Mouse (Mus musculus) ES-E14 (cell line): ENCODE measurements at regions not wholly inside any gene's neighbourhood (a gene's known extent, or its start where the extent isn't known, plus 50 kb on each side); places are given as distances from the start of the nearest gene placed in this dataset.

Experiments
- DNase-seq: peaks from one replicate; pipeline ENCODE4 v3.0.0-alpha.2; 2013; ENCODE audit warnings: low read depth, low spot score
- H3K27ac ChIP-seq: 2 replicates; pipeline ENCODE4 v1.5.1; 2012; ENCODE audit warnings: low read depth, mild to moderate bottlenecking, low read length, moderate library complexity, mixed read lengths; ENCODE audit not compliant: poor library complexity, insufficient read depth, severe bottlenecking
- H3K36me3 ChIP-seq: 2 replicates; pipeline ENCODE4 v1.6.1; 2012; ENCODE audit warnings: mild to moderate bottlenecking, low read length, moderate library complexity, mixed read lengths; ENCODE audit not compliant: control insufficient read depth, poor library complexity, insufficient read depth, severe bottlenecking
- H3K4me1 ChIP-seq, 2 experiments: fragments of 150-350 bp in 1 of 2; sonication (generic) in 1 of 2; 2 replicates each; pipeline ENCODE4 v1.6.1; 2012; ENCODE audit warnings: low read length in 2 of 2, mild to moderate bottlenecking in 1 of 2, mixed read lengths in 1 of 2; ENCODE audit not compliant: control insufficient read depth in 2 of 2, insufficient read depth in 2 of 2, poor library complexity in 1 of 2
- H3K4me3 ChIP-seq, 2 experiments: fragments of 150-350 bp in 1 of 2; sonication (generic) in 1 of 2; 2 replicates each; pipeline ENCODE4 v1.5.1; 2012; ENCODE audit warnings: low read length in 2 of 2, low read depth in 1 of 2, mild to moderate bottlenecking in 1 of 2, mixed read lengths in 1 of 2; ENCODE audit not compliant: insufficient read depth in 1 of 2, poor library complexity in 1 of 2, severe bottlenecking in 1 of 2
- H3K9ac ChIP-seq: 2 replicates; pipeline ENCODE4 v1.6.1; 2012; ENCODE audit warnings: low read depth, mild to moderate bottlenecking, low read length, mixed read lengths; ENCODE audit not compliant: poor library complexity, insufficient read depth, severe bottlenecking
- H3K9me3 ChIP-seq: fragments of 150-350 bp; sonication (generic); 2 replicates; pipeline ENCODE4 v1.6.1; 2012; ENCODE audit warnings: low read depth, mild to moderate bottlenecking, low read length; ENCODE audit not compliant: control insufficient read depth, insufficient read depth
- CHD2 ChIP-seq: IDR thresholded peaks from 2 replicates; pipeline ENCODE4 v1.6.1; 2014; ENCODE audit warnings: mild to moderate bottlenecking, low read depth, low read length, inconsistent platforms
- HCFC1 ChIP-seq: IDR thresholded peaks from 2 replicates; pipeline ENCODE4 v1.6.1; 2012; ENCODE audit warnings: low read length, inconsistent platforms, borderline replicate concordance; ENCODE audit not compliant: insufficient read depth
- MAFK ChIP-seq: IDR thresholded peaks from 2 replicates; pipeline ENCODE4 v1.6.1; 2014; ENCODE audit warnings: mild to moderate bottlenecking, low read depth, low read length, inconsistent platforms; ENCODE audit not compliant: insufficient read depth
- ZC3H11A ChIP-seq: IDR thresholded peaks from 2 replicates; pipeline ENCODE4 v1.6.1; 2012; ENCODE audit warnings: low read depth, mild to moderate bottlenecking, inconsistent platforms, low read length, borderline replicate concordance
- ZNF384 ChIP-seq: IDR thresholded peaks from 2 replicates; pipeline ENCODE4 v1.6.1; 2012; ENCODE audit warnings: low read depth, low read length, inconsistent platforms
- in situ Hi-C, 2 experiments: fragments of 600-800 bp; cut with MboI; formaldehyde crosslinking; loops; one replicate each; pipeline ENCODE4 v1.15.1; 2025; ENCODE audit warnings: low sequenced_read_pairs in 2 of 2, inconsistent platforms in 1 of 2; ENCODE audit not compliant: unreplicated experiment in 2 of 2

DNA sequence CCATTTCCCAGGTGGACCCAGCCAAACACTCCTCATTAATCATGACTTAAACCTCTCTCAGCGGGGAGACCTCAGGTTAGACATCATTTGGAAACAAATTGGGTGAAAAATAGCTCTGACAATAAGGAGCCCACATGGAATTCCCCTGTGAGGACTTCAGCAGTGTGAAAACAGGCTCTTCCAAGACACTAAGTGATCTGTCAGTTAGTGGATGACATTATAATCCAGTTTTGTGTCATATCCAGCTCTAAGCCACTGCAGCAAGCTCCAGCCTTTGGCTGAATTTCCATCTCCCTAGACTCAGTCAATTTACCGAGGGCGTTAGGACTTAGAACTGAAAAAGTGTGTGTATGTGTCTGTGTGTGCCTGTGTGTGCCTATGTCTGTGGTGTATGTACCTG is 70.5 kb downstream of the Olig3 start:
- Histone ChIP-seq H3K36me3 (no peaks in the 10 kb centered on the region), H3K9me3 (no peaks in the 10 kb centered on the region), H3K9ac (no peak overlapping the region), H3K27ac (no peak overlapping the region), H3K4me1 (no peaks in the 10 kb centered on the region), H3K4me3 (no peak overlapping the region)
- TF ChIP-seq ZC3H11A = no peak
- TF ChIP-seq MAFK = no peak
- no peak for TF ChIP-seq CHD2
- TF ChIP-seq ZNF384 = no peak
- no peak for TF ChIP-seq HCFC1
- in situ Hi-C loops = no loop called here
- DNase-seq = no peak

DNA sequence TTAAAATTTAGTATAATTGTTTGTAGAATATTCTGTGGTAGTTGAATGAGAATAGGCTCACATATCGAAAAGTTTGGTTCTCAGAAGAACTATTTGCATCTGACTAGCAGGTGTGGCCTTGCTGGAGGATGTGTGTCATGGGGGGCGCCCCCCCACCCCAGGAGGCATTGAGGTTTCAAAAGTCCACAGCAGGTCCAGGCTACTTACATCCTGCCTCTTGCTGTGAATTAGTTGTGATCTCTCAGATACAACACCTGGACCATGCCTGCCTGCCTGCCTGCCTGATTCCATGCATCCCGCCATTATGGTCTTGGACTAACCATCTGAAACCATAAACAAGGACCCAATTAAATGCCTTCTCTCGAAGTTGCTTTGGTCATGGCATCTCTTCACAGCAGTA is 76.2 kb downstream of the Olig3 start:
- Histone ChIP-seq H3K4me3 (no peak overlapping the region), H3K27ac (no peak overlapping the region), H3K9ac (no peak overlapping the region), H3K9me3 (no peaks in the 10 kb centered on the region), H3K4me1 (peaks cover 0 to 5% of the 10 kb centered on the region in 2 experiments; a peak in 1 of 4 replicates), H3K36me3 (no peaks in the 10 kb centered on the region)
- no peak for DNase-seq
- TF ChIP-seq HCFC1 = no peak
- in situ Hi-C loops = no loop called here

DNA sequence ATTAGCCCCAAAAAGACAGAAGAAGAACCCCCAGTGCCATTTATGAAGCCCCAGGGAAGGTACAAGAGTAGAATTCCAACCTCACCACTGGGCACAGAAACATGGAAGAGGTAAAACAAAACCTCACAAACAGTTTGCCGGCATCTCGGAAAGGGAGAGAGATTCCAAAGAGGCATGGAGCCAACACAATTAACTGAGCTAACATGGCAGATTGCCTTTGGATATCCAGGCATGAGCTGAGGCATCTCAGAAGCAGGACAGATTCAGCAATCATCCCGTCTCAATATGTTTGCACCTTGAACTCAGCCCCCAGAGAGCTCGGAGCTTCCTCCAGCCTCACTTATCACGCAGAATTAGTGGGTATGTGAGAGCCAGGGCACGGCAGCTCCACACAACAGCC is 78.3 kb downstream of the Olig3 start:
- Histone ChIP-seq H3K9ac (no peak overlapping the region), H3K4me3 (no peak overlapping the region), H3K27ac (no peak overlapping the region), H3K9me3 (no peaks in the 10 kb centered on the region), H3K4me1 (peaks cover 0 to 5% of the 10 kb centered on the region in 2 experiments; a peak in 1 of 4 replicates), H3K36me3 (no peaks in the 10 kb centered on the region)
- no peak for TF ChIP-seq ZC3H11A
- TF ChIP-seq HCFC1 = no peak
- no peak for TF ChIP-seq ZNF384
- TF ChIP-seq MAFK = no peak
- TF ChIP-seq CHD2 = no peak
- in situ Hi-C loops = no loop called here
- no peak for DNase-seq

DNA sequence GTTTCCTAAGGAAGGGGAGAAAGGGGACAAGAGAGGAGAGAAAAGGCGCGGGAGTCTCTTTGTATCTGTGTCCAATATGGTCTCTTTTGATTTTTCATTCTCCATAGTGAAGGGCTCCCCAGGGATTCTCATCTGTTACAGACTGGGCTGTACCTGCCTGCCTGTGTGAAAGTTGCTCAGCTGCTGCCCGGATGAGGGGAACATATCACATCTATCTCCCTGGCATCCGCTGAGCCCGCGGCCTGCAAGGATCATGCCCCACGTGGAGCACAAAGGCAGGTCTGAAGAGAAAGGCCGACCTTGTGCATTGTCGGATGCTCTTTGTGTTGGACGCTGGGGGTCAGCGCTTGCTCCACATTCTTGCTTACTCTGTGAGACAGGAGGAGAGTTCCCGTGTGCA is 85.5 kb downstream of the Olig3 start:
- H3K36me3 ChIP-seq = no peaks in the 10 kb centered on the region
- H3K4me3 ChIP-seq = no peak overlapping the region
- peaks cover 3 to 4% of the 10 kb centered on the region in 2 experiments; a peak in 2 of 4 replicates for H3K4me1 ChIP-seq
- no peak for DNase-seq
- H3K27ac ChIP-seq = no peak overlapping the region
- H3K9ac ChIP-seq = no peak overlapping the region
- TF ChIP-seq CHD2 = no peak
- TF ChIP-seq ZC3H11A = no peak
- no peak for TF ChIP-seq HCFC1
- no peak for TF ChIP-seq ZNF384
- no peak for TF ChIP-seq MAFK
- in situ Hi-C loops = no loop called here
- no peaks in the 10 kb centered on the region for H3K9me3 ChIP-seq

DNA sequence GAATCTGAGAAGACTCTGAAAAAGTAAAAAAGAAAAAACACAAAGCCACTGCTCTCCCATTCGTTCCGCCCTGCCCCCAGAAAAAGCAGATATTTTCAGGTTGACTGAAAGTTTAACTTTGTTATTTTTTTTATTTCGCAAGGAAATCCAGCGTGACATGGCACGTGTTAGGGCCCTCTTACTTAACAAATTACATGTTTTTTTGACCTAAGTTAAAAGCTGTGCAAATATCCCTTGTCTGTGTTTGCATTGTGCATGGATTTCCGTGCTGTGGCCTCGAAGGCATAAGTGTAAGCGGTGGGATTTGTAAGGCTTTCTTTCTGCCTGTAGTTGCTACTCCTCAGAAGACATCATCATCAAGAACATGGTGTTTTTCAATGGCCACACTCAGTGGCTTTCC is 87.2 kb downstream of the Olig3 start:
- H3K4me1 ChIP-seq = peaks cover 3 to 4% of the 10 kb centered on the region in 2 experiments; a peak in 2 of 4 replicates
- no peak overlapping the region for H3K4me3 ChIP-seq
- TF ChIP-seq MAFK (no peak), ZC3H11A (no peak), ZNF384 (no peak), CHD2 (no peak), HCFC1 (no peak)
- no peak overlapping the region for H3K9ac ChIP-seq
- H3K27ac ChIP-seq = no peak overlapping the region
- DNase-seq = no peak
- in situ Hi-C loops = no loop called here
- H3K9me3 ChIP-seq = no peaks in the 10 kb centered on the region
- H3K36me3 ChIP-seq = no peaks in the 10 kb centered on the region
